Mouse (Mus musculus) liver, postnatal 0 days (tissue): ENCODE results near the gene Dleu7. TPM values are rescaled to one million over a fixed set of nuclear protein-coding genes. Genes with fewer than 3 reads are reported as not detected.
A peak's percentile ranks its signal among the peaks of the same experiment; 100 is the strongest.

Source experiments
- ATAC-seq: fragments of 200-750 bp; cut with Nextera tagmentation; 2 replicates; pipeline ENCODE4 v1.8.0; 2017; ENCODE audit warnings: mild to moderate bottlenecking, moderate library complexity
- DNase-seq: peaks from one replicate; pipeline ENCODE4 v3.0.0-alpha.2; 2016
- H3K27ac ChIP-seq: fragments of 300-500 bp; sonication (generic); 2 replicates; pipeline ENCODE4 v1.5.1; 2014; ENCODE audit warnings: antibody characterized with exemption, moderate library complexity, mild to moderate bottlenecking, low read depth
- H3K27me3 ChIP-seq: fragments of 300-500 bp; sonication (generic); 2 replicates; pipeline ENCODE4 v1.6.1; 2014; ENCODE audit warnings: low read length, control low read depth, mixed read lengths; ENCODE audit not compliant: insufficient read depth
- H3K36me3 ChIP-seq: fragments of 300-500 bp; sonication (generic); replicated peaks from 2 replicates; pipeline ENCODE4 v1.6.1; 2014; ENCODE audit warnings: mild to moderate bottlenecking, control low read depth, low read length, moderate library complexity, mixed read lengths; ENCODE audit not compliant: insufficient read depth
- H3K4me1 ChIP-seq: fragments of 300-500 bp; sonication (generic); 2 replicates; pipeline ENCODE4 v1.6.1; 2014; ENCODE audit warnings: antibody characterized with exemption, mild to moderate bottlenecking, control low read depth; ENCODE audit not compliant: insufficient read depth
- H3K4me2 ChIP-seq: fragments of 300-500 bp; sonication (generic); 2 replicates; pipeline ENCODE4 v1.6.1; 2014; ENCODE audit warnings: low read depth, mild to moderate bottlenecking, low read length, moderate library complexity, mixed read lengths
- H3K4me3 ChIP-seq: fragments of 300-500 bp; sonication (generic); 2 replicates; pipeline ENCODE4 v1.5.1; 2014; ENCODE audit warnings: low read depth, low read length
- H3K9ac ChIP-seq: fragments of 300-500 bp; sonication (generic); replicated peaks from 2 replicates; pipeline ENCODE4 v1.6.1; 2014; ENCODE audit warnings: mild to moderate bottlenecking, moderate library complexity
- H3K9me3 ChIP-seq: fragments of 300-500 bp; sonication (generic); 2 replicates; pipeline ENCODE4 v1.6.1; 2016; ENCODE audit warnings: mild to moderate bottlenecking, control low read depth, low read length, mixed read lengths
- CTCF ChIP-seq: sonication (generic); IDR thresholded peaks from 2 replicates; pipeline ENCODE4 v1.5.1; 2016; ENCODE audit warnings: antibody characterized with exemption, low read depth
- EP300 ChIP-seq: IDR thresholded peaks from 2 replicates; pipeline ENCODE4 v1.6.1; 2016; ENCODE audit warnings: antibody characterized with exemption, low read depth, mild to moderate bottlenecking
- WGBS: fragments of 180-500 bp; shearing (Covaris S2); extraction: QIAGEN DNeasy Blood & Tissue Kit; methylation state at CpG from one replicate; pipeline ENCODE4 v1.1.7; 2014; ENCODE audit not compliant: insufficient replicate concordance; 5-methylcytosine and 5-hydroxymethylcytosine counted together
- polyA plus RNA-seq: library from polyadenylated mRNA; unstranded; fragments of >200 nt; fragmentation: Nextera tagmentation; extraction: Ambion mirVana; gene quantifications from 2 replicates; pipeline ENCODE4 v1.2.1, GENCODE M21; 2015

The Dleu7 gene
- polyA plus RNA-seq, 1 experiment from 2014 or later: 0.08 TPM

GRCm38 (mm10) chr14:62226576-62227047, 66.2 kb downstream of the Dleu7 start:
- Histone ChIP-seq H3K36me3 (no peaks in the 10 kb centered on the region), H3K9me3 (no peaks in the 10 kb centered on the region), H3K27ac (no peak overlapping the region), H3K4me2 (no peak overlapping the region), H3K27me3 (no peaks in the 10 kb centered on the region), H3K9ac (no peak overlapping the region), H3K4me1 (no peaks in the 10 kb centered on the region), H3K4me3 (no peak overlapping the region)
- WGBS: 64% methylated on average over 11 of the region's 11 CpGs
- no peak for DNase-seq
- ATAC-seq: no peak
- peak; percentile 36 for TF ChIP-seq CTCF
- TF ChIP-seq EP300: no peak

Other genes with a start within 250 kb of the Dleu7 start
- 40.2 and 40.8 TPM in 2 replicates for gene Rnaseh2b, start 458 bp downstream of the Dleu7 start, polyA plus RNA-seq
- not detected in 2 replicates for gene Gucy1b2, start 163.2 kb upstream of the Dleu7 start, polyA plus RNA-seq